Mouse (Mus musculus) urinary bladder, postnatal 25 days (tissue): ENCODE results near the gene Nasp.
"Not testable (repeated sequence)": the region's sequence is repeated elsewhere in the genome, so short reads cannot be mapped to it uniquely, and the experiment has no call there.

Experiments used
- DNase-seq: peaks from one replicate; pipeline ENCODE4 v3.0.0; 2022; ENCODE audit warnings: low spot score

Gene Nasp

DNA sequence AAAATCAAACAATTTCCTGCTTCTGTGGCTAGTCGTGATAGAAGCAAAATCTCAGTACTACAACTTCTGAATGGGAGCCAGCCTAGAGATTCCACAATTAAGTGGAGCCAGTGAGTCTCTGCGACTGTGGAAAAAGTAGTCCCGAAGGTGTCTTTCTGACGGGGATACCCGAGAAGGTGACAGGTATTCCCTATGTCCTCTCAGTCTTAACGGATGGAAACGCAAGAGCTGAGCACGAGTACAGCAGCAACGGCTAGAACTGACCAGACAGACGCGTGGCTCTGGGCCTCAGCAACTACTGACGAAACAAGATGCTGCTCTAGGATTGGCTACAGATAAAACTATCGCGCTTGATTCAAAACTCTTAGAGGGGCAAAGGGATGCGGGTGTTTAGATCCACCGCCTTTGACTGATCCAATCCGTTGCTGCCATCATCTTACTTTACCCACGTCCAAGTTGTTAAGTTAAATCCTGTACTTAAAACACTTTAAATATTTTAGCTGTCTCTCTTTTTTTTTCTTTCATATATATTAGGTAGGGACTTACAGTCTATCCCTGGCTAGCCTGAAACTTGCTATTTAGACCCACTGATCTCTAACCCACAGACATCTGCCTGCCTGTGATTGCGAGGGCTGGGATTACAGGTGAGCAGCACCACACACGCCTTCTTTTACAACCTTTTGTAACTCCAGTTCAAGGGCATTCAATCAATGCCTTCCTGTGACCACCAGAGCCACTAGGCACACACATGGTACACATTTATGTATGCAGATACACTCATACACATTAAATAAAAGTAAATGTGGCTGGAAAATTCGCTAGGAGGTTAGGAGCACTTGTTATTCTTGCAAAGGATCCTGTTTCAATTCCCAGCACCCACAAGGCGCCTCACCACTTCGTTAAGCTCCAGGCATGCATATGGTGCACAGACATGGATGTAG is at the start of gene Nasp:
Gene Nasp, minus strand, starts transcription at position 220 of the 941 bp plus-strand sequence.
- DNase-seq: peak; percentile 54

DNA sequence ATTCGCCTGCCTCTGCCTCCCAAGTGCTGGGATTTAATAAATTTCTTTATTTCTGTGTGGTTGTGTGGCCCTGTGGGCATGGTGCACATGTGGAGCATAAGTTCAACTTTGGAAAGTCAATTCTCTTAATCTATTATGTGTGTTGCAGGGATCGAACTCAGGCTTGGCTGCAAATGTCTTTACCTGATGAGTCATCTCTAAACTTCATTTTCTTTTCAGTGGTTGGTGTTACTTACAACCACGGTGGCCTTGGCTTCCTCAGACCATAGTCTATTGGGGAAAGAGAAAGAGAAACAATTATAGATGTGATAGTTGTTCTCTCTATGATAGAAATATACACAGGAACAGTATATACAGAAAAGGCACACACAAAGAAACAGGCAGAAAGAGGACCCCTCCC is 48.3 kb upstream of the Nasp start:
- DNase-seq: no peak

DNA sequence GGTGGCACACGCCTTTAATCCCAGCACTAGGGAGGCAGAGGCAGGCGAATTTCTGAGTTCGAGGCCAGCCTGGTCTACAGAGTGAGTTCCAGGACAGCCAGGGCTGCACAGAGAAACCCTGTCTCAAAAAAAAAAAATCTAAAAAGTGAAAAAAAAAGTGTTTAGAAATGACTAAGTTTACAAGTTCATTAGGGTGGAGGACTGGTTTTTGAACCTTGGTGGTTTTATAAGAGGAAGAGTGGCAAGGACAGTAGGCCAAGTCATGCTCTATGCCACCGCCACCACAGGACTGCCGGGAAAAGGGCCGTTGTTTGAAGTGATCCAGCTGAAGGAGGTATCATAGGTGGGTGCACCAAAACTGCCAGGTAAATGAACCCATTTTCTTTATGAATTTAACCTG is 47.0 kb upstream of the Nasp start:
- DNase-seq: not testable (repeated sequence)

DNA sequence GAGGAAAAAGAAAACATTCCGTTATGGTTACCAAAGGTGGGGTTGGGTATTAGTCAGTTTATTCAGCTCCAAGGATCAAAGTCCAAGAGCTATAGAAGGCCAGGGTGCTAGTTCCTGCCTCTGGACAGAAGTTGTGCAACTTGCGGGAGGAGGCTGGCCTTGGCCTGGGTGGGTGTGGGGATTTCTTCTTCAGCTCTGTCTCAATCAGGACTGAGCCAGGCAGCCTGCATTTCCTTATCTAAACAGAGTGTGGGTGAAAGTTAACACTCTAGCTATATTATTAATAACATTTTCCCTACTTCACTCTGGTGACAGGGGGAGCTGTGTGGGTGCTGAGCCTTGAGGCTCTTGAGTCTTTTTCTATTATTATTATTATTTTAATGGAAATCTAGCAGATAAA is 45.0 kb upstream of the Nasp start:
- peak; percentile 28 for DNase-seq

DNA sequence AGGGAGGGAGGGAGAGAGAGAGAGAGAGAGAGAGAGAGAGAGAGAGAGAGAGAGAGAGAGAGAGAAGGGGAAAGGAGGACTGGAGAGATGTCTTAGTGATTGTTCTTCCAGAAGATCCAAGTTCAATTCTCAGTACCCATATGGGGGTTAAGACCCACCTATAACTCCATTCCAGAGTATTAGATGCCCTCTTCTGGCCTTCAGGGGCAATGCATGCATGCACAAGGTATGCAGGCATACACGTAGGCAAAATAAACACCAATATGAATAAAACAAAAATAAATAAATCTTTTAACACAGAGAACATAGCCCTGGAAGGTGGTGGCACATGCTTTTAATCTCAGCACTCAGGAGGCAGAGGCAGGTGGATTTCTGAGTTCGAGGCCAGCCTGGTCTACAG is 41.5 kb upstream of the Nasp start:
- no peak for DNase-seq

DNA sequence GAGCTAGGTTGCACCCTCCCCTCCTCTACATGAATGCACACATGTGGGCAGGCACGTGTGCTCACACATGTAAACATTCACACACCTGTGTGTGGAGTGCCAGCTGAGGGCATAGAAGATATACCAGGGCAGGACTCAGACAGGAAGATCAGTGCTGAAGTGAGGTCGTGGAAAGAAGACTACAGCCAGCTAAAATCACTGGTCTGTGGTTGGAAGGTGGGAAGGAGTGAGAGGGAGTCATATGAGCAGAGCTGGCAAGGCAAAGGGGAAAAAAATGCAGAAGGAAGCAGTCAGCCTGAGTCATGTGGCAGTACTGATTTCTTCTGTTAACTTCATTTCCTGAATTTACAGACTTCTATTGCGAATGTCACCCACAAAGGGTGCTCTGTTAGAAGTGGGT is 40.4 kb upstream of the Nasp start:
- no peak for DNase-seq

DNA sequence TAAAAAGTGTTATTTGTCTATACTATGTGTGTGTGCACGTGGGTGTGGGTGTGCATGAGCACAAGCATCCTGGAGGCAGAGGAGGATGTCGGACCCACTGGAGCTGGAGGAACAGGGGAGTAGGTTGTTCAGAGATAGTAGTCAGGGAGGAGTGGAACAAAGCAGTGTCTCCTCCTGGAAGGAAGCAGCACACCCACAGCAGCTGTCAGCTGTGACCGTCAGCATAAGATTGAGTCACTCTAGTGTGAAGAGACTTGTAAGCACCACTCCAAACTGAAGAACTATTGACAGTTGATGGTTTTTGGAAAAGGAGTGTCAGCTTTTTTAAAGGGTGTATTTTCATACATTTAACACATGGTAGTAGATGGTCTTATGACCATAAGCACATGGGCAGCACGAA is 38.9 kb upstream of the Nasp start:
- DNase-seq: no peak

DNA sequence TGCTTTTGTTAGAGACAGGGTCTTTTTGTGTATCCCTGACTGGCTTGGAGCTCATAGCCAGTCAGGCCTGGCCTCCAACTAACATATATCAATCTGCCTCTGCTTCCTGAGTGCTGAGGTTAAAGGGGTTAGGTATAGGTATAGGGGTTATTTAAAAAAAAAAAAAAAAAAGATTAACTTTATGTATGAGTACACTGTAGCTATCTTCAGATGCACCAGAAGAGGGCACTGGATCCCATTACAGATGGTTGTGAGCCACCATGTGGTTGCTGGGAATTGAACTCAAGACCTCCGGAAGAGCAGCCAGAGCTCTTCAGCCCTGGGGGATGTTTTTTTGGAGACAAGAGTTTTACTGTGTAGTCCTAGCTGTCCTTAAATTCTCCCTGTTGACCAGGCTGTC is 34.3 kb upstream of the Nasp start:
- no peak for DNase-seq

DNA sequence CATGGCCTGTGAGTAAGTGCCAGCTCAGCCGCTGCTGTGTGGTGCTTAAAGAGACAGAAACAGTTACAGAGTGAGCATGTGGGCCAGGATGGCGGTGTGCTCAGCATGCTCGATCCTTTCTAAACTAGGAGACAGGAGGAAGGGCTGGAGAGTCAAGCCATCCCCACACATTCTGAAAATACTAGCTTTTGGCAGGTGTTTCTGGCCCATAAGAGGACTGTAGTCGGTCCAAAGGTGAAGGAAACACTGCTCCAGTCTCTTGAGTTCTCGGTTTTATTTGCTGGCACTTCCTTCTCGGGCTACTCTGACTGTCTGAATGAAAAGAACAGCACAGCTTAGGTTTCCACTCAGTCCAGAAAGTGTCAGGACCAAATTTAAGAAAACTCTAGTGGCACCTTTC is 33.1 kb upstream of the Nasp start:
- DNase-seq: no peak

DNA sequence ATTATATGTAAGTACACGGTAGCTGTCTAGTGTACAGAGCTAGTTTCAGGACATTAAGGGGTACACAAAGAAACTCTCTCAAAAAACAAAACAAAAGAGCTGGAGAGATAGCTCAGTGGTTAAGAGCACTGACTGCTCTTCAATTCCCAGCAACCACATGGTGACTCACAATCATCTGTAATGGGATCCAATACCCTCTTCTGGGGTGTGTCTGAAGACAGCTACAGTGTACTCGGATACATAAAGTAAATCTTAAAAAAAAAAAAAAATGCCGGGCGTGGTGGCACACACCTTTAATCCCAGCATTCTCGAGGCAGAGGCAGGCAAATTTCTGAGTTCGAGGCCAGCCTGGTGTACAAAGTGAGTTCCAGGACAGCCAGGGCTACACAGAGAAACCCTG is 32.2 kb upstream of the Nasp start:
- not testable (repeated sequence) for DNase-seq

DNA sequence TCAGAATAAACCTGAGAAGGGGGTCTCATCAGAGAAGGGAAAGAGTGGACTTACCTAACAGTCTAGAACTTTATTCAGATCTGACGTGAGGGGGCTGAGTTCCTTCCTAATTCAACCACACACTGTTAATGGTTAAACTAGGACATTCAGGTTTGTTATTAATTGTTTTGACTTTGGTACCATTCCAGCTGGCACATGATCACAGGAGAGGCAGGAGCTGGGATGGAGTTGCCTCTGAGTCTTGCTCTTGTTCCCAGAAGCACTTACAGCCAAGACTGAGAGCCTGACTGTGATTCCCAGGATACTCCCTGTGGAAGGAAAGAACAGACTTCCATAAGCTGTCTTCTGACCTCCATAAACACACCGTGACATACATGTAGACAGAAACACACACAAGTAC is 31.7 kb upstream of the Nasp start:
- no peak for DNase-seq

DNA sequence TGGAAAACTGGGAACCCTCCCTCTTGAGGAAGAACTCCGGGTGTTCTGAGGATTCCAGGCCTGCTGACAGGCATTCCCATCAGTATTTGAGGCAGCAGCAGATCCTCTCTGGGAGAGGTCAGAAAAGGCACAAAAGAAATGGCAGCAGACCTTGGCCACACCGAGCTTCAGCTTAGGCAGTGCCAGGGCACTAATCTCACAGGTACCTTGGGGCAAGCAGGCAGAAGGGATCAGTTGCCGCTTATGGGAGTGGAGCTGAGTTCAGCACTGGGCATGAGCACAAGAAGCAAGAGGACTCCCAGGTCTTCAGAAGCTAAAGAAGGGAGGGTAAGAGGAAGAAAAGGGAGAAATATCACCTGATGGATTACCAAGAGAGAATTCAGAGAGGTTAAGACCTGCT is 30.2 kb upstream of the Nasp start:
- no peak for DNase-seq

DNA sequence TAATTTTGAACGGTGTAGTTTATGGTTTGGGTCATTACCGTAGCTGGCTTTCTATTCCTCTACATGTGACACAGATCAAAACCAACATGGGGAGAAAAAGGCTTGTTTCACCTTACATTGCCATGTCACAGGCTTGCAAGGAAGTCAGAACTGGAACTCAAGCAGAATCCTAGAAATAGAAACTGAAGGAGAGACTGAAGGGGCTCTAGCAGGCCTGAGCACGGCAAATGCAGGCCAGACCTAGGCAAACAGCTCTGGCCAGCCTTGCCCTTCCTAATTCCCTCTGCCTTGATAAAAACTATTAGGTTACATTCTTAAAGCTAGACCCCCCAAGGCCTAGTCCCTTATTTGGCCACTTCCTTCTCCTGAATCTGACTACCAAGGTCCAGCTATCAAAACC is 27.9 kb upstream of the Nasp start:
- no peak for DNase-seq

DNA sequence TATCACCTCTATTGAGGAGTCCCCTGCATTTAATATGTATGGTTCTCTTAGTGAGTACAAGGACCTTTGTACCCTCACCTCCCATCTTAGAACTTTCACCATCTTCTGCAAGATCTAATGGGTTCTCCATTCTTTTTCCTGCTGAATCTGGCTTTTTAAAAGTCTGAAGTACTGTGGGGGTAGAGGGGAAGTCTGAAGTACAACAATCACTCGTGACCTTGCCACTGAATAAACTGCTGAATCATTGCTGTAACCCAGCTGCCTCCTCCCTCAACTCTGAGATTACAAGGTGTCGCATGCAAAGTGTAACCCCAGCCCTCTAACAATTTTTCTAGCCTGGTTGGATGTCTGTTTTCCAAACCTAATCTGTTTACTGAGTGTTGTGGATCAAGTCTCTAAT is 27.4 kb upstream of the Nasp start:
- DNase-seq: no peak

DNA sequence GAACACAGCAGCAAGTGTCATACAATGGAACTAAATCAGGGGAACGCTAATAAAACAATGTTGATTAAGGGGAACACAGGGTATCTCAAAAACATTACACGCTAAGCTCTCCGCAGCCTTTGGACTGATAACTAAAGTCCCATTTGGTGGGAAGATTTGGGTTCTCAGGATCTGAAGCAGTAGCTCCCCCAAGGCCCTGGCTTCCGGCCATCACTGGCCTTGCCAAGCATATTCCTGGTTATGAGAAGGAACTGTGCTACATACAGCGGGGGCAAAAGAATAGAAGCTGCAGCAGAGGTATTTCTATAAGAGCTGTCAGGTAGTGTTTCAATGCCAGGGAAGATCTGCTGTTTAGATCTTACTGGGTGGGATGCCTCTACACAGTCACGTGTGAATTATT is 25.5 kb upstream of the Nasp start:
- DNase-seq: no peak

DNA sequence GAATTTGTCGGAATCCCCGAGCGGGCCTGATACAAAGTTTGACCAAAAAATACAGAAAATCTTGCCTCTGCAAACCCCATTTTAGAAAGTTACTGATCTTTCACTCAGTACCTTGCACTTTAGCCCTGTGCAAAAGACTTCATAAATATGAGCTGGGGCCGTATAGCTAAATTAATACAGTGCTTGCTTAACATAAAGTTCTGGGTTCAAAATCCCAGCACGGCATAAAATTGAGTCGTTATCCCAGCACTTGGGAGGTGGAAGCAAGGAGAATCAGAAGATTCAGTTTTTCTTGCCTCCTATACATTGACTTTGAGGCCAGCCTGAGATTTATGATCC is 24.0 kb upstream of the Nasp start:
- DNase-seq: no peak

DNA sequence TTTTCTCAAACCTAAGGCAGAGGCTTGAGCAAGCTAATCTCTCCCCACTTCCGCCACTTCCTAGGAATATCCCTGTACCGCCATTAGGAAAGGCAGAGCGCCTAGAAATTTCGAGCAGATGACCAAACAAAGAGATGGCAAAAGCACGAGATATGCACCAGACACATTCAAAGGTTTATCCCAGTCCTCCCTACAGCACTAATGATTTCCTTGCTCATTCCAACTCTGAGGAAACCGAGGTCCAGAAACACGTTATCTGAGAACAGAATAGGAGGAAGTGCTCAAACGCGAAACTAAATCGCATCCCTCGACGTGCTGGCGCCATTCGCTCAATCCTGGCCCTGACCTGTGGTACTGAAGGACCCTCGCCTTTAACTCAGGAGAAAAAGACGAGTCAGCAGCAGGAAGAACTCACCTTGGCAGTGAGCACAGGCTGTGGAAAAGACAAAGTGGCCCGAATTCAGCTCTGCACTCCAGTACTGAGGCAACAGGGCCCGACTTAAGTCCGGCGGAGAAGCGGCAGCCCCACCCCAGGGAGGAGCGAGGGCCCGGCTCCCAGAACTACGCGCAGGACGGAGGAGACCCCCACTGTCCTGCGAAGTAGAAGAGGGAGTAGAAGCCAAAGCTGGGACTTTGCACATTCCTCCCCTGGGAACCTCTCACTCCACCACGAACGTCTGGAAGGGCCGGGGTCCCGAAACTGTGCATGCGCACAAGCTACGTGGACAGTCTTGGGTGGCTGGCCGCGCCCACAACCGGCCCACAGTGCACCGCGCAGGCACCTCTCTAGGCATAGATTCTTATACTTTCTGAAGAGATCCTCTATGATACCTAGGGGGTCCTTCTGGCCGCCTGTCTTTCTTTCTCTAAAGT is 23.4 kb upstream of the Nasp start, which contains the start of gene Akr1a1:
Gene Akr1a1, minus strand, starts transcription at position 757 of the 873 bp plus-strand sequence.
- peak; percentile 87 for DNase-seq

DNA sequence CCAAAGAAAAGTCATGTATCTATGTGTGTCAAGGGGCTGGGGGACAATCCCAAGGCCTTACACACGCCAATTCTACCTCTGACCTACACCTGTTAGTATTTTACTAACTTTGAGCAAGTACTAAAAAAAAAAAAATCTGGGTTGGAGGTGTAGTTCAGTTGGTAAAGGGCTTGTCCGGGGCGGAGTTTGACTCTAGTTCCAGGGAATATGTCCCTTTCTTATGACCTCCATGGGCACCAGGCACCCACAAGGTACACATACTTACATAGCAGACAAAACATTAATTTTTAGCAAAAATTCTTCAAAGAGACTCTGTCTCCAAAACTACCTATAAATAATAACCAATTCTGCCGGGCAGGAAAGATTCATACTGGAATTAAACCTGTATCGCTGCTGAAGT is 22.6 kb upstream of the Nasp start:
- no peak for DNase-seq

DNA sequence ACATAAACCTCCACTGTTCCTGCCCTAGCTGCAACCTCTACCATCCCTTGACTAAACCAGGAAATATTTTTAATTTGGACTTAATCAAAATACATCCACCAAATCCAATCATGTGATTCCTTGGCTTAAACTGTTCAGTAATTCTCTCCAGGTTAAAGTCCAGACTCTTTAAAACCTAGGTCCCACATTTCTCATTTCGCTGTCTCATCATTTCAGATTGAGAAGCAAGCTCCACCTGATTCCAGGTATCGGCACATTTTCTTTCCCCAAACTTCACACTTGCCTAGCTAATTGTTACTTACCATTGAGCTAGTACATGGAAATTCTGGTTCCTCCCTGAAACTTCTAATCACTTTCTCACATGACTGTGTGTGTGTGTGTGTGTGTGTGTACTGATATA is 21.7 kb upstream of the Nasp start:
- DNase-seq: no peak

DNA sequence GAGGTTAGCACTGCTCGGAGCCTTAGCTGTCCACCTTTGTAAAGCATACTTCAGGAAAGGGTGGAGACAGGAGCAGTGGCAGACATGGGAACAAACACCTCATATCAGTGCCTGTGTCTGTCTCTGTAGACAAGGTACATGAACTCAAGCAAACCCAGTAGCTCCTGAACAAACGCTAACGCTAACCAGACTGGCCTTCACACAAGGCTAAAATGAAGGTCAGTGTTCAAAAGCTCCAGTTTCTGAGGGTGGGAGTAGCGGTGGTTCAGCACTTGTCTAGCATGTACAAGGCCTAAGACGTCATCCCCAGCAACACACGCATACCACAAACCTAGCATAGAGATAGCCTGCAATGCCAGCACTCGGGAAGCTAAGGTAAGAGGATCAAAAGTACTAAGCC is 17.9 kb upstream of the Nasp start:
- no peak for DNase-seq

DNA sequence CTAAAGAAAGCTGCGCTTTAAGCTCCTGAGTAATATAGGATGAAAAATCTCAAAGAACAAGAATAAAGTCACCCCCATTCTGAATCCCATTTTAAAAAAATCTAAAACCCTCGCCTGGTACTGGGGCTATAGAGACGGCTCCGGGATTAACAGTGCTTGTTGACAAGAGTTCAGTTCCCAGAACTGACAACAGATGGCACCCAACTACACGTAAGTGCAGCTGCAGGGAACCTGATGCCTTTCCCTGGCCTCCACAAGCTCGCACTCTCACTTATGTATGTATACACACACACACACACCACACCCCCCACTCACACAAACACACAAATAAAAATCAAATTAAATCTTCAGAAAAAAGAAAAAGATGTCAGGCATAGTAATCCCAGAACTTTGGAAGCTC is 16.6 kb upstream of the Nasp start:
- DNase-seq: no peak

DNA sequence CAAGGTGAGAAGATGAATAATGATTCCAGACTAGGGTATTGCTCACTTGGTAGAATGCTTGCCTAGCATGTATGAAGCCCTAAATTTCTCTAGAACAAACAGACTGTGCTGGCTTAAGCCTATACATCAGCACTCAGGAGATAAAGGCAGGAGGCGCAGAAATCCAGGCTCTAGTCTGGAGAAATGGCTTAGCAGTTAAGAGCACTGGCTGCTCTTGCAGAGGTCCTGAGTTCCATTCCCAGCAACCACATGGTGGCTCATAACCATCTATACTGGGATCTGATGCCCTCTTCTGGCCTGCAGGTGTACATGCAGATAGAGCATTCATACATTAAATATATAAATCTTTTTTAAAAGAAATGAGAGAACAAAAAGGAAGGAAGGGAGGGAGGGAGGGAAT is 14.3 kb upstream of the Nasp start:
- no peak for DNase-seq

DNA sequence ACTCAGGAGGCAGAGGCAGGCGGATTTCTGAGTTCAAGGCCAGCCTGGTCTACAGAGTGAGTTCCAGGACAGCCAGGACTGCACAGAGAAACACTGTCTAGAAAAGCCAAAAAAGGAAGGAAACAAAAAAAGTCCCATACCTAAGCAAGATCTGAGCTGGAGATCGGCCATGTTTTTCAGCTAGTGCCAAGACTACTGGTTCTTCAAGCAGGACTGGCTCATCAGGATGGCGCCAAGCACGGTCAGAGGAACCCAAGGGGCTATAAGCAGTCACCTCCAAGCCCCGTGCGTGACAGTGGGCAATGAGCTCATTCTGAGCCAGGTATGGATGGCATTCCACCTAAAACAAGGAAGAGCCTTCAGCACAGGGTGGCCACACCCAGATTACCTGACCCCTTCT is 11.1 kb upstream of the Nasp start:
- no peak for DNase-seq
